Mouse (Mus musculus): ENCODE data around the gene Exosc9. TPM values are rescaled to one million over a fixed set of nuclear protein-coding genes. Genes with fewer than 3 reads are reported as not detected.
A peak's percentile ranks its signal among the peaks of the same experiment; 100 is the strongest.

Gene Exosc9
- 30.7 and 30.8 TPM in 2 replicates for polyA plus RNA-seq (2012; rRNA removed)

GRCm38 (mm10) chr3:36552406-36553047, at the start of gene Exosc9:
Exosc9 (plus strand) TSS chr3:36552606.
- TF ChIP-seq POLR2A (IDR thresholded peaks at IDR 0.05; ENCODE audit: borderline replicate concordance, insufficient read depth, low read length) (peak; percentile 79), CTCF (IDR thresholded peaks at IDR 0.05; ENCODE audit: borderline replicate concordance, insufficient read depth, low read depth, low read length) (no peak)
- H3K4me3 ChIP-seq (replicated peaks; ENCODE audit: insufficient read depth, low read depth, low read length): peak within 1 kb of the TSS; percentile 91
- WGBS: under 1% methylated on average over 39 of the region's 39 CpGs
- H3K27ac ChIP-seq (ENCODE audit: insufficient read depth, low read length): peak within 1 kb of the TSS; percentile 69
- no peaks in the 10 kb centered on the region; the same call in 1 of the 2 replicates for H3K4me1 ChIP-seq (ENCODE audit: control insufficient read depth, insufficient read depth, low read length)
- H3K27me3 ChIP-seq (ENCODE audit: control insufficient read depth, insufficient read depth, low read length): no peaks in the 10 kb centered on the region
- peak; percentile 94 to 97 for DNase-seq

GRCm38 (mm10) chr3:36505306-36505705, 47.1 kb upstream of the Exosc9 start:
- DNase-seq: no peak
- Histone ChIP-seq H3K4me3 (replicated peaks; ENCODE audit: insufficient read depth, low read depth, low read length) (no peak overlapping the region), H3K27ac (ENCODE audit: insufficient read depth, low read length) (no peak overlapping the region), H3K27me3 (ENCODE audit: control insufficient read depth, insufficient read depth, low read length) (no peaks in the 10 kb centered on the region), H3K4me1 (ENCODE audit: control insufficient read depth, insufficient read depth, low read length) (no peaks in the 10 kb centered on the region)
- no peak for TF ChIP-seq CTCF (IDR thresholded peaks at IDR 0.05; ENCODE audit: borderline replicate concordance, insufficient read depth, low read depth, low read length)
- TF ChIP-seq POLR2A (IDR thresholded peaks at IDR 0.05; ENCODE audit: borderline replicate concordance, insufficient read depth, low read length): no peak
- WGBS: 77% methylated on average over 8 of the region's 8 CpGs

DNA sequence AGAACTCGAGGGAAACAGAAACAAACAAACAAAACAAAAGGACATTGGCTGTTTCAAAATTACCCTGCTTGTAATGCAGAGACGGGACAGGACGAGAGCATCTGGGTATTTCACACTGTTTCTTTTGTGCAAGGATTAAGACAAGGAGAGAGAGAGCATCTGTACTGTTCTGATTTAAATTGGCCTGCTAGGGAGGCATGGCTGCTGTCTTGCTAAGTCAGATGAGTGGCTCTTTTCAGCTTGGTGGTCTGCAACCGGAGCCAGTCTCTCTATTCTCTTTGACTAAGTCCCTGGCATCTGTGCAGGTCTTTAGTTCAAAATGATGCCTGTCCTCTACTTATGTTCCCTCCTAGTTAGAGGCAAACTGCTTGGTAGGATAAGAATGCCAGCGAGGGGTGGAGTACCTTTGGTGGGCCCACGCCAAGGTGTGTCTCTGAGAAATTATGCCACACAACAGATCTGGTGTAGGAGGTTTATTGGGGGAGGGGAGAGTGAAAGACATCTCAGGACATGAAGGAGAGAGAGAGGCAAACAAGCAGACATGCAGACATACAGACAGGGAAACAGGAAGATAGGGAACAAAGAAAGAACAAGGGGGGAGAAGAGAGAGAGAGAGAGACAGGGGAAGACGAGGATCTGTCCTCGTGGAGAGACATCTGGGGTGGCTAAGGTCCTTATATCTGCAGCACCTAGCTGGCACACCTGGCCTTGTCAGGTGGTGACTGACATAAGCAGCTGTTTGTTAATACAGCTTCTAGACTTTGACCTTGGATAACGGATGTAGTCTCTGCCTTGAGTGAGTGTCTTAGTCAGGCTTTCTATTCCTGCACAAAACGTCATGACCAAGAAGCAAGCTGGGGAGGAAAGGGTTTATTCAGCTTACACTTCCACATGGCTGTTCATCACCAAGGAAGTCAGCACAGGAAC, 46.3 kb upstream of the Exosc9 start:
- WGBS: 53% methylated on average over 10 of the region's 10 CpGs
- TF ChIP-seq CTCF (IDR thresholded peaks at IDR 0.05; ENCODE audit: borderline replicate concordance, insufficient read depth, low read depth, low read length) (no peak), POLR2A (IDR thresholded peaks at IDR 0.05; ENCODE audit: borderline replicate concordance, insufficient read depth, low read length) (no peak)
- H3K4me1 ChIP-seq (ENCODE audit: control insufficient read depth, insufficient read depth, low read length): no peaks in the 10 kb centered on the region
- no peak overlapping the region for H3K4me3 ChIP-seq (replicated peaks; ENCODE audit: insufficient read depth, low read depth, low read length)
- no peaks in the 10 kb centered on the region for H3K27me3 ChIP-seq (ENCODE audit: control insufficient read depth, insufficient read depth, low read length)
- DNase-seq: no peak
- no peak overlapping the region for H3K27ac ChIP-seq (ENCODE audit: insufficient read depth, low read length)

DNA sequence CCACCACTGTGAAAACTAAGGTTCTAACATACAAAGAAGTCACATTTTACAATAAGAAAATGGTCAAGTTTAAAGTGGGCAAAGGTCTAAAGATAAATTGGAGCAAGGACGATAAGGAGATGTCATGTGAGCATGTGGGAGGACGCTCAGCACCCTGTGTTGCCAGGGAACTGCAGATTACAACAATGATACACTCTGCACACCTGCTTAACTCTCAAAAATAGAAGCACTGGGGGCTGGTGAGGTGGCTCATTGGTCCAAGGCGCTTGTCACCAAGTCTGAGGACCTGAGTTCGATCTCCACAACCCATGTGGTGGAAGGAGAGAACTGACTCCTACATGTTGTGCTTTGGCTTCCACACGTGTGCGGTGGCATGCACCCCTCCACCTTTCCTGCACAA, 40.9 kb upstream of the Exosc9 start:
- no peak overlapping the region for H3K4me3 ChIP-seq (replicated peaks; ENCODE audit: insufficient read depth, low read depth, low read length)
- TF ChIP-seq CTCF (IDR thresholded peaks at IDR 0.05; ENCODE audit: borderline replicate concordance, insufficient read depth, low read depth, low read length): no peak
- no peak for TF ChIP-seq POLR2A (IDR thresholded peaks at IDR 0.05; ENCODE audit: borderline replicate concordance, insufficient read depth, low read length)
- WGBS: 89% methylated on average over 6 of the region's 6 CpGs
- H3K4me1 ChIP-seq (ENCODE audit: control insufficient read depth, insufficient read depth, low read length): no peaks in the 10 kb centered on the region
- DNase-seq: no peak
- no peak overlapping the region for H3K27ac ChIP-seq (ENCODE audit: insufficient read depth, low read length)
- no peaks in the 10 kb centered on the region for H3K27me3 ChIP-seq (ENCODE audit: control insufficient read depth, insufficient read depth, low read length)

DNA sequence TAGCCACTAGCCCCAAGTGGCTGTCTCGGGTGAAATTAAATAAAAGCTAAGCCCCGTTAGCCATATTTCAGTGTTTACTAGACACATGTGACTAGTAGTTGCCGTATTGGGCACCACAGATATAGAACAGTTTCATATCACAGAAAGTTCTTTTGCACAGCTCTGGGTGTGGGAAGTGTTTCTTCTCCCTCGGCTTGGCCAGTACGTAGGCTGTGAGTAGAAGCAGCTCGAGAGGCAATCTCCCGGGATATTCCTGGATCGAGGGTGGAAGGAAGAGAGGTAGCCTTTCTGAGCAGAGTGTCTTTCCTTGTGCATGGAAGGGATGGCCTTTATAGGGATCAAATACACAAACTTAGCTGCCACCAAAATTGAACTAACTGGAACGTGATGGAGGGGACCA, 36.2 kb upstream of the Exosc9 start:
- Histone ChIP-seq H3K27ac (ENCODE audit: insufficient read depth, low read length) (no peak overlapping the region), H3K27me3 (ENCODE audit: control insufficient read depth, insufficient read depth, low read length) (no peaks in the 10 kb centered on the region), H3K4me1 (ENCODE audit: control insufficient read depth, insufficient read depth, low read length) (no peaks in the 10 kb centered on the region), H3K4me3 (replicated peaks; ENCODE audit: insufficient read depth, low read depth, low read length) (no peak overlapping the region)
- 89% methylated on average over 9 of the region's 9 CpGs for WGBS
- no peak for DNase-seq
- TF ChIP-seq CTCF (IDR thresholded peaks at IDR 0.05; ENCODE audit: borderline replicate concordance, insufficient read depth, low read depth, low read length) (no peak), POLR2A (IDR thresholded peaks at IDR 0.05; ENCODE audit: borderline replicate concordance, insufficient read depth, low read length) (no peak)

DNA sequence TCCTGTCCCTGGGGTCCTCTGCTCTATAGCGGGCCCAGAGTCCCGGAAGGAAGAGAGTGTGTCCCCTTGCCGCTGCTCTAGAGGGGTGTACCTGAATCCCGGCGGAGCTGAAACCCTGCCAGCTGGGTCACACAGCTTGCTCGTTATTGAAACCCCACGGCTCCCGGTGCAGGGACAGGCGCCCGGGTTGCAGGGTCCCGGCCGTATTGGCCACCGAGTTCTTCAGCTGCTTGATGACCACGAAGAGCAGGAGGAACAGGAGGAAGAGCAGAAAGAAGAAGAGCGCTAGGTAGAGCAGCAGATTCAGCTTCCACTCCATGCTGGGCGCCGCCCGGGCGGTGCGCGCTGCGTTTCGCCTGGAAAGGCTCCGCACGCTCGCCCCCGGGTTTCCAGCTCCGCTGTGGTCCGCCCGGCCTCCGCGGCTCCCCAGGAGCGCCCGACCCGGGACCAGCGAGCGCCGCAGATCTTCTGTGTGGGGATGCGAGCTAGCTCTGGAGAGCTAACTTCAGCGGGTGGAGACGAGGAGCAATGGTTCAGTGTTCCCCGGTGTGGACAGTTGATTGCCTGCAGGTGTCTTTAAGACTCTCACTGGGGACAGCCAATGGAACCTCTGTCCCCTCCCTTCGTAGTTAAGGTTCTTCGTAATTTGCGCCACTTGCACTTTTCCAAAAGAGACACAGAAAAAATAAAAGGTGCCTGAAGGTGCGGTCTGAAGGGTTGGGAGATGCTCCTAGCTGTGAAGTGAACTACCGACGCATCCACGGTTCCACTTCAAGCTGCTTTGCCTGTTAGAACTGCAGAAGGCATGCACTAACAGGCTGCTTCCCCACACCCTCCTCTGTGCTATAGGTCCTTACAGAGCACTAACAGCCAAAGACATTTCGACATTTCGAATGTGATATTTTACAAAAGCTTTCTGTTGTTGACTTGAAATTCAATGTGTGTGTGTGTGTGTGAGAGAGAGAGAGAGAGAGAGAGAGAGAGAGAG, 31.0 kb upstream of the Exosc9 start, which contains the start of gene Gm11549:
Gm11549 (minus strand) TSS at position 741 of the 988 bp plus-strand sequence.
- WGBS: under 1% methylated on average over 51 of the region's 51 CpGs
- no peak within 1 kb of the TSS for H3K27ac ChIP-seq (ENCODE audit: insufficient read depth, low read length)
- H3K4me3 ChIP-seq (replicated peaks; ENCODE audit: insufficient read depth, low read depth, low read length): peak within 1 kb of the TSS; percentile 12
- H3K4me1 ChIP-seq (ENCODE audit: control insufficient read depth, insufficient read depth, low read length): no peaks in the 10 kb centered on the region
- DNase-seq: peak; percentile 6 to 23
- H3K27me3 ChIP-seq (ENCODE audit: control insufficient read depth, insufficient read depth, low read length): no peaks in the 10 kb centered on the region; the same call in 1 of the 2 replicates
- no peak for TF ChIP-seq CTCF (IDR thresholded peaks at IDR 0.05; ENCODE audit: borderline replicate concordance, insufficient read depth, low read depth, low read length)
- no peak for TF ChIP-seq POLR2A (IDR thresholded peaks at IDR 0.05; ENCODE audit: borderline replicate concordance, insufficient read depth, low read length)

- 21% methylated on average over 4 of the region's 4 CpGs for WGBS
Measured at GRCm38 (mm10) chr3:36522137-36522536, 30.3 kb upstream of the Exosc9 start.

More at GRCm38 (mm10) chr3:36522137-36522536, 30.3 kb upstream of the Exosc9 start:
- DNase-seq: no peak
- no peak for TF ChIP-seq POLR2A (IDR thresholded peaks at IDR 0.05; ENCODE audit: borderline replicate concordance, insufficient read depth, low read length)
- TF ChIP-seq CTCF (IDR thresholded peaks at IDR 0.05; ENCODE audit: borderline replicate concordance, insufficient read depth, low read depth, low read length): no peak
- no peaks in the 10 kb centered on the region; the same call in 1 of the 2 replicates for H3K27me3 ChIP-seq (ENCODE audit: control insufficient read depth, insufficient read depth, low read length)
- H3K27ac ChIP-seq (ENCODE audit: insufficient read depth, low read length): no peak overlapping the region
- no peak overlapping the region for H3K4me3 ChIP-seq (replicated peaks; ENCODE audit: insufficient read depth, low read depth, low read length)
- no peaks in the 10 kb centered on the region for H3K4me1 ChIP-seq (ENCODE audit: control insufficient read depth, insufficient read depth, low read length)
